Mouse (Mus musculus) hindbrain, embryonic 16.5 days (tissue): Measurements from ENCODE around the gene Isca1. TPM values are rescaled to one million over a fixed set of nuclear protein-coding genes. Genes with fewer than 3 reads are reported as not detected.
A peak's percentile ranks its signal among the peaks of the same experiment; 100 is the strongest.

Experiments
- ATAC-seq: fragments of 200-750 bp; cut with Nextera tagmentation; 2 replicates; pipeline ENCODE4 v1.8.0; 2017; ENCODE audit warnings: moderate TSS enrichment, moderate library complexity
- H3K27ac ChIP-seq: fragments of 300-500 bp; sonication (generic); 2 replicates; pipeline ENCODE4 v1.5.1; 2014; ENCODE audit warnings: low read depth, mild to moderate bottlenecking, control low read depth, low read length, moderate library complexity
- H3K27me3 ChIP-seq: fragments of 300-500 bp; sonication (generic); replicated peaks from 2 replicates; pipeline ENCODE4 v1.6.1; 2014; ENCODE audit warnings: low read length; ENCODE audit not compliant: control insufficient read depth, insufficient read depth
- H3K36me3 ChIP-seq: fragments of 300-500 bp; sonication (generic); 2 replicates; pipeline ENCODE4 v1.6.1; 2014; ENCODE audit warnings: mild to moderate bottlenecking, low read length, moderate library complexity, mixed read lengths; ENCODE audit not compliant: control insufficient read depth, insufficient read depth
- H3K4me1 ChIP-seq: fragments of 300-500 bp; sonication (generic); 2 replicates; pipeline ENCODE4 v1.6.1; 2014; ENCODE audit warnings: low read depth, low read length; ENCODE audit not compliant: control insufficient read depth, insufficient read depth
- H3K4me2 ChIP-seq: fragments of 300-500 bp; sonication (generic); 2 replicates; pipeline ENCODE4 v1.6.1; 2014; ENCODE audit warnings: mild to moderate bottlenecking, low read length, control low read depth, moderate library complexity
- H3K4me3 ChIP-seq: fragments of 300-500 bp; sonication (generic); 2 replicates; pipeline ENCODE4 v1.5.1; 2014; ENCODE audit warnings: mild to moderate bottlenecking, low read length, control low read depth, moderate library complexity
- H3K9ac ChIP-seq: fragments of 300-500 bp; sonication (generic); 2 replicates; pipeline ENCODE4 v1.6.1; 2014; ENCODE audit warnings: low read depth, mild to moderate bottlenecking, control low read depth, low read length, moderate library complexity
- H3K9me3 ChIP-seq: fragments of 300-500 bp; sonication (generic); 2 replicates; pipeline ENCODE4 v1.6.1; 2014; ENCODE audit warnings: mild to moderate bottlenecking, low read length, moderate library complexity; ENCODE audit not compliant: control insufficient read depth
- WGBS: fragments of 180-500 bp; shearing (Covaris S2); extraction: QIAGEN DNeasy Blood & Tissue Kit; methylation state at CpG from one replicate; pipeline ENCODE4 v1.1.7; 2014; 5-methylcytosine and 5-hydroxymethylcytosine counted together
- polyA plus RNA-seq: library from polyadenylated mRNA; unstranded; fragments of >200 nt; fragmentation: Nextera tagmentation; extraction: Ambion mirVana; gene quantifications from 2 replicates; pipeline ENCODE4 v1.2.1, GENCODE M21; 2015

The Isca1 gene
- polyA plus RNA-seq, result 168 and 172 TPM in 2 replicates

DNA sequence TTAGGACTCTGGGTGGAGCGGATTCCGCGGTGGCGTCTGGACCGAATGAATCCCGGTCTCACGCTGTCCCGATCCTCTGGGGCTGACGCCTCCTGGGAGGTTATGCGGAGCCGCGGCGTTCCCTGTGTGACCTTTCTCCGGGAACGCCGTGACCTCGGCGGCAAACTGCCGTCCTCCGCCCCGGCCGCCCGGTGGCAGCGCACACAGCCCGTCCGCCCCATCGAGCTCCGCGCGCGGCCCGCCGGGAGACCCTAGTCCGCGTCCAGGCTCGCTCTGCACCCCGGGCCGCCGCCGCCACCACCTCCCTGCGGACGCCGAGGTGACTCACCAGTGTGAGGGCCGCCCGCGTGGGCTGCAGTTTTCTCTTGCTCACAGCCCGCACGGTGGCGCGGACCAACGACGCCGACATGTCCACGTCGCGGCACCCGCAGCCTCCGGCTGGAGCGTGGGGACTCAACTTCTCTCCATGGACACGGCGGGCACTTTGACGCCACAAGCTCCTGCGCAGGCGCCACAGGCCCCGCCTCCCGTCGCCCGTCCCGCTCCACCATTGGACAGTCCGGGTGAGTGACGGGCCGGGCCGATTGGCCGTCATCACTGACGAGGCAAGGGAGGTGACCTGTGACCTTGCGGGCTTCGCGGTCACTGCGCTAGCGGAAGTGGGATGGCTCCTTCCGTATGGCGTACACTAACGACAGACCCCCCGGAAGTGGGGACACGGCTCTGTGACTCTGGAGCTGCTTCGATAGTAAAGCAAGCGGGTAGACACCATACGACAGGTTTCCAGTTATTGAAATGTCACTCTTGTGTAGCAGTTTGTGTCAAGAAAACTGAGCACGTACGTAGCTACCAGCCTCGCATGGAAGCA, at the start of gene Isca1:
Gene Isca1 (minus strand): TSS at position 515 of the 868 bp plus-strand sequence.
- peak; percentile 97 for ATAC-seq
- peaks cover 7% of the 10 kb centered on the region for H3K36me3 ChIP-seq
- peak within 1 kb of the TSS; percentile 88 for H3K9ac ChIP-seq
- peak within 1 kb of the TSS; percentile 95 for H3K4me3 ChIP-seq
- peak within 1 kb of the TSS; percentile 80 for H3K4me2 ChIP-seq
- H3K27ac ChIP-seq, result peak within 1 kb of the TSS; percentile 99
- under 1% methylated on average over 71 of the region's 91 CpGs for WGBS
- no peaks in the 10 kb centered on the region for H3K9me3 ChIP-seq
- no peaks in the 10 kb centered on the region for H3K27me3 ChIP-seq
- H3K4me1 ChIP-seq, result peaks cover 33% of the 10 kb centered on the region

DNA sequence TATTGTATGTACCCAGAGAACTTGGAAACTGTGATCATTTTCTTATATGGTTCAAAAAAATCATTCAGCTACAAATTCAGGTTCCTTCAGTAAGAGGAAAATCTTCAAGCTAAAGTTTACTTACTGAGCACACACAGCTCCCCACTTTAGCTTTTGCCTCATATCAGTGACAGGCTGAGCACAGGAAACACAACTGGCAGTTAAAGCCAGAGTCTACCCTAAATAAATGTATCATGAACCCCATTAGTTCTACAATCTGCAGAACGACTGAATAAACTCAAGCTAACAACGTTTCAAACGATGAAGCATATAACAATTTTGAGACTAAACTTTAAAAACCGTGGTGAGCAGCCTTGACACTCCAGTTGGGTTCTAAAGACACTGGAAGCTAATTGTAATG, 47.7 kb upstream of the Isca1 start:
- no peaks in the 10 kb centered on the region for H3K9me3 ChIP-seq
- ATAC-seq, result no peak
- H3K4me1 ChIP-seq, result peaks cover 31% of the 10 kb centered on the region
- no peak overlapping the region for H3K27ac ChIP-seq
- no peak overlapping the region for H3K4me3 ChIP-seq
- no peaks in the 10 kb centered on the region for H3K27me3 ChIP-seq
- peaks cover 27% of the 10 kb centered on the region for H3K36me3 ChIP-seq
- WGBS, result 96% methylated on average over 4 of the region's 4 CpGs
- no peak overlapping the region for H3K9ac ChIP-seq
- H3K4me2 ChIP-seq, result no peak overlapping the region

DNA sequence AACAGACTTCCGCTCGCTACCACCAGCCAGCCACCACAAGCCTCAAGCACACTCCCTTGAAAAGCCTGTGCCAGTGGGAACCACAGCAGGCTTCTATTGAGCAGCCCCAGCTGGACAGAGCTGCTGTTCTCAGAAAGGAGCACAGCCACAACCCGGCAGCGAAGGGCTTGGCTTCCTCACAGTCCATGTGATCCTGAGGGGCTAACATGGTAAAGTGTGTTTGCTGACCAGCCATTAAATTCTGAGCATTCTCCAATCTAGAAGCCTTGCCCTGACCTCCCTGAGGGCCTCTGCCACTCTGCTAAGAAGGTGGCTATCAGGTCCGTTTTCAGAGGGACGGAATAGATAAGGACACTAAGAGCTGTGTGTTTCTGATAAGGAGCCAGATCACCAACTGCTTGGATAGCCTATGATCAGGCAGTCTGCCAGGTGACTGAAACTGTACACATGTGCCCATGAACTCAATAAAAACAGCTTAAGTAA, 44.5 kb upstream of the Isca1 start:
- no peak for ATAC-seq
- Histone ChIP-seq H3K9ac (no peak overlapping the region), H3K36me3 (peaks cover 42% of the 10 kb centered on the region), H3K4me2 (no peak overlapping the region), H3K9me3 (no peaks in the 10 kb centered on the region), H3K27me3 (no peaks in the 10 kb centered on the region), H3K4me3 (no peak overlapping the region), H3K4me1 (peaks cover 6% of the 10 kb centered on the region), H3K27ac (no peak overlapping the region)
- 80% methylated on average over 6 of the region's 6 CpGs for WGBS

DNA sequence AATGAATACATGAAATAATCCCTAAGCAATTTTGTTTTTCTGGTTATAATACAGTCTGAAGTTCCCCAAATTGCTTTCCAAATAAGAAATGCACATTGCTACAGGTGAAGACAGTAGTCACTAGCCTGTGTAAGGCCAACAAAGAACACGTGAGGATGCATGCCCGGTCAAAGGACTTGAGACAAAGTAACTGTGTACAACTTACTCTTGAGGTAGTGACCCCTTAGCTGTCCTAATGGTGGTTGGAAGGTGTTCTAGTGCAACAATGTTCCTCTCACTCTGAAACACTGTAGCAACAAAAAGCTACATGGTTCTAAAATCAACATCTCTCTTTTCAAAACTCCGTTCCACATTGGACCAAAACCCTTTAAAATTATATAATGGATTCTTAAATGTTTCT, 42.0 kb upstream of the Isca1 start:
- Histone ChIP-seq H3K4me3 (no peak overlapping the region), H3K4me1 (no peaks in the 10 kb centered on the region), H3K27me3 (no peaks in the 10 kb centered on the region), H3K9ac (no peak overlapping the region), H3K4me2 (no peak overlapping the region), H3K27ac (no peak overlapping the region), H3K36me3 (peaks cover 59% of the 10 kb centered on the region), H3K9me3 (no peaks in the 10 kb centered on the region)
- over 99% methylated on average over 3 of the region's 3 CpGs for WGBS
- ATAC-seq, result no peak

DNA sequence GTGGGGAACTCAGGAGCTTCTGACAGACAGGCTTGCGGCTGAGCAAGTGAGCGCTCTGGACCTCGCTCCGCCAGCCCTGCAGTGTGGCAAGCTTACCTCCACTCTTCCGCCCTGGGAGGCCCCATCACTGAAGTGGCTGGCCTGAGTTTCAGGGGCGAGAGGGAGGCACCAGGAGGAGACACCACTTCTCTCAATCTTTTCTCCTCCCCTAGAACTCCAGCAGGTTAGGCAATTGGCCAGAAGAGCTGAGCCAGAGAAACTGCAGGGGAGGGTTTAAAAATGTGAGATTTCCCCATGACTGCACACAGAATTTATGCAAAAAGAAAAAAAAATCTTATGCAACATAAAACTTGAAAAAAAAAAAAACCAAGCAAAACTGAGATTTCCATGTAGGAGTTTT, 31.4 kb upstream of the Isca1 start:
- no peak for ATAC-seq

DNA sequence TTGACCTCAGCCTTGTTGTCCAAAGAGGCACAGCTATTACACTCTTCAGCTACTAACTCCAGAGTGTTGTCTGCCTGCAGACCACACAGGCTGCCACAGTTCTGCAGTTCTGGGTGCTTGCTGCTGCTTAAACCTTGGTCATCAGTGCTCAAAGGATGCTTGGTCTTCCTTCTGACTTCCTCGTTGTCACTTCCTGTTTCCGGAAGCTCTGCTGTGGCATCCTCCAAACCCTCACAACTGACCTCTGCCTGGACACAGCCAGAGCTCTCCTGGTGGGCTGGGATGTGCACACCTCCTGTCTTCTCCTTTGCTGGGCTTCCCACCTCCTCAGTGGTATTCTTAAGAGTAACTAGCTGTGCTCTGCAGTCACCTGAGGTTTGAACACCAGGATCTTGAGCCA, 30.5 kb upstream of the Isca1 start:
- no peaks in the 10 kb centered on the region for H3K9me3 ChIP-seq
- H3K27me3 ChIP-seq, result no peaks in the 10 kb centered on the region
- peaks cover 52% of the 10 kb centered on the region for H3K36me3 ChIP-seq
- H3K4me2 ChIP-seq, result no peak overlapping the region
- no peak for ATAC-seq
- no peak overlapping the region for H3K27ac ChIP-seq
- 91% methylated on average over 2 of the region's 2 CpGs for WGBS
- H3K4me3 ChIP-seq, result no peak overlapping the region
- H3K4me1 ChIP-seq, result no peaks in the 10 kb centered on the region
- H3K9ac ChIP-seq, result no peak overlapping the region

More for the DNA sequence above, 31.4 kb upstream of the Isca1 start:
- Histone ChIP-seq H3K9ac (no peak overlapping the region), H3K4me2 (no peak overlapping the region), H3K36me3 (peaks cover 52% of the 10 kb centered on the region), H3K9me3 (no peaks in the 10 kb centered on the region), H3K4me3 (no peak overlapping the region), H3K27ac (no peak overlapping the region), H3K27me3 (no peaks in the 10 kb centered on the region), H3K4me1 (no peaks in the 10 kb centered on the region)
- WGBS, result 78% methylated on average over 6 of the region's 6 CpGs

DNA sequence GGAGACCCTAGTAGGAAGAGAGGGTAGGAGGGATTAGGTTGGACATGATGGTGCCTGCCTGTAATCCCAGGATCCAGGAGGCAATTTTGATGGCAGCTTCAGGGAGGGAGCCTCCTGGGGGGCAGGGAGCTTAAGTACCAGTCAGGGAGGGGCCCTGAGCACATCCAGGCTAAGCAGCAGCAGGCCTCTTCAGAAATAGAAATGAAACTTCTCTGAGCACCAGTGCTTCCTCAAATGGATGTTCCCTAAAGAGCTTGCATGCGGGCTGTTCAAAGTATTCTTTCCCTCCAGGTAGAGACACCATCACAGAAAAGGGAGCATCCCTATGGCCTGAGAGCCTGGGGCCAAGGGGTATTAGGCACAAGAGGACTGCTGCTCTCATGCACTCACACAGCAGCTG, 28.7 kb upstream of the Isca1 start:
- Histone ChIP-seq H3K36me3 (peaks cover 50% of the 10 kb centered on the region), H3K27ac (no peak overlapping the region), H3K4me2 (no peak overlapping the region), H3K9ac (no peak overlapping the region), H3K27me3 (no peaks in the 10 kb centered on the region), H3K9me3 (no peaks in the 10 kb centered on the region), H3K4me3 (no peak overlapping the region), H3K4me1 (no peaks in the 10 kb centered on the region)
- no peak for ATAC-seq
- WGBS, result 92% methylated on average over 1 of the region's 1 CpGs

DNA sequence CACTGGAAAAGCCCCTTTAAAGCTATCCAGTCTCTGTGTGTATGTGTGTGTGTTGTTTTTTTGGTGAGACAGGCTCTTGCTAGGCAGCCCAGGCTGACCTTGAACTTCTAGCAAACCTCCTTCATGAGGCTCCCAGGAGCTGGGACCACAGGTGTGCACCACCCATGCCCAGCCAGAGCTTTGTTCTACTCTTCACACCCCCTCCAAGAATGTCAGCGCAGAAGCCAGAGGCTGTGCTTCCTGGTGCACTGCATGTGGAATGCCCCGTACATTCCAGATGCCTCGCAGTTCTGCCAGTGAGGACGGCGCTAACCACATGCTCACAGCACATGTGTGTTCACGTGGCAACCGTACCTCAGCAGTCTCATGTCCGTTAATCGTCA, 26.8 kb upstream of the Isca1 start:
- Histone ChIP-seq H3K9me3 (no peaks in the 10 kb centered on the region), H3K4me3 (no peak overlapping the region), H3K4me1 (no peaks in the 10 kb centered on the region), H3K27ac (no peak overlapping the region), H3K27me3 (no peaks in the 10 kb centered on the region), H3K4me2 (no peak overlapping the region), H3K36me3 (peaks cover 62% of the 10 kb centered on the region), H3K9ac (no peak overlapping the region)
- ATAC-seq, result no peak
- 94% methylated on average over 9 of the region's 9 CpGs for WGBS

DNA sequence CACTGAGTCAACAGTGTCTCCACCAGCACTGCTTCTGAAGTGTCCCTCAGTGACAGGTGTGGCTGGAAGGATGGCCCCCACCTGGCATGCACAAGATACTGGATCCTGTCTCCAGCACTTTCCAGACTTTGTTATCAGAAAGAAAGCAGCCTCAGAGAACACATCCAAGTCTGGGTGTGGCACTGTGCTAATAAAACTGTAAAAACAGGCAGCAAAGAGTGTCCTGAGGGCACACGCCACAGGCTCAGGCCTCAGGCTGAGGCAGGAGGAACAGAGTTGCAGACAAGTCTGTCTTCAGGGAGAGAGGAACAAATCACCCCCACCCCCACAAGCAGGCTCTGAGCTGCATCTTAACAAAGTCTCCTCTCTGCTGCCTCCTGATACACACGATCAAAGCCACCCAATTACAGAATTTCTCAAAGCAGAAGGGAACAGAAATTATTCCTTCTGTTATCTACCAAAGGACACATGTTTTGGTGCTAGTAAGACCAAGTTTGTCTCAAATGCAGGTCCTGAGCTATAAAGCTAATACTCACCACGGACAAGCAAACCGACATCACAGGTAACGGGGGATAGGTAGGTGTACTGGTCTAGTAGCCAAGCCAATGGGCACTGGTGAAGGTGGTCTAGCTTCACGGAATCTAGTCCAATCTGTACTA, 26.3 kb upstream of the Isca1 start:
- Histone ChIP-seq H3K4me1 (no peaks in the 10 kb centered on the region), H3K27ac (no peak overlapping the region), H3K4me2 (no peak overlapping the region), H3K4me3 (no peak overlapping the region), H3K27me3 (no peaks in the 10 kb centered on the region), H3K9me3 (no peaks in the 10 kb centered on the region), H3K9ac (no peak overlapping the region), H3K36me3 (peaks cover 60% of the 10 kb centered on the region)
- 96% methylated on average over 6 of the region's 6 CpGs for WGBS
- ATAC-seq, result no peak
